Comparison of ENCODE assay signal across 8 mouse cellular contexts in genomic region chr1:41555607-41556006, GRCm38 (mm10).
DNase-seq lines count a peak whose midpoint lies in the region; ATAC-seq and TF ChIP-seq lines count a peak whose summit lies in the region.

No protein-coding gene starts in this region.

- peak overlapping the region; percentile 20; the same call in 1 of the 2 replicates for H3K4me2 ChIP-seq in heart, embryonic 13.5 days
- no peak overlapping the region for H3K4me2 ChIP-seq in lung, postnatal 0 days (replicated peaks; ENCODE audit: low read depth, low read length)

- intact Hi-C loops in left cerebral cortex, postnatal 14 days (cut with DNase I), result no loop called here
- intact Hi-C loops in left cerebral cortex, postnatal 36 days (cut with DNase I), result no loop called here

- peak overlapping the region; percentile 61 for H3K27ac ChIP-seq in heart, embryonic 13.5 days (replicated peaks)
- no peak overlapping the region for H3K27ac ChIP-seq in lung, postnatal 0 days (ENCODE audit: low read length)

- no peak for TF ChIP-seq EP300 in lung, postnatal 0 days (IDR thresholded peaks at IDR 0.05)

- peak; percentile 86 for ATAC-seq in heart, embryonic 13.5 days (ENCODE audit: extremely low read depth, insufficient number of reproducible peaks, low FRiP score, low TSS enrichment)
- peak; percentile 77 for ATAC-seq in lung, postnatal 0 days
- no peak for ATAC-seq in frontal cortex, adult (ENCODE audit: low TSS enrichment)

- H3K9me3 ChIP-seq in heart, embryonic 13.5 days, result no peaks in the 10 kb centered on the region
- H3K9me3 ChIP-seq in lung, postnatal 0 days (ENCODE audit: low read length), result no peaks in the 10 kb centered on the region

- no peaks in the 10 kb centered on the region for H3K27me3 ChIP-seq in heart, embryonic 13.5 days (replicated peaks)
- H3K27me3 ChIP-seq in lung, postnatal 0 days (replicated peaks; ENCODE audit: insufficient read depth, low read length), result no peaks in the 10 kb centered on the region

- H3K9ac ChIP-seq in heart, embryonic 13.5 days, result no peak overlapping the region
- H3K9ac ChIP-seq in lung, postnatal 0 days (replicated peaks; ENCODE audit: low read depth), result no peak overlapping the region

- no peak overlapping the region for H3K4me3 ChIP-seq in heart, embryonic 13.5 days
- H3K4me3 ChIP-seq in lung, postnatal 0 days (ENCODE audit: low read depth, low read length), result no peak overlapping the region

- peaks cover 14% of the 10 kb centered on the region for H3K4me1 ChIP-seq in heart, embryonic 13.5 days
- no peaks in the 10 kb centered on the region for H3K4me1 ChIP-seq in lung, postnatal 0 days (ENCODE audit: insufficient read depth, low read depth, low read length)

- 25% methylated on average over 2 of the region's 2 CpGs for WGBS in heart, embryonic 13.5 days
- 14% methylated on average over 2 of the region's 2 CpGs for WGBS in lung, postnatal 0 days

- TF ChIP-seq CTCF in lung, postnatal 0 days (IDR thresholded peaks at IDR 0.05), result no peak

- DNase-seq in adrenal gland, adult (ENCODE audit: inconsistent age in 2 of 2, low spot score in 1 of 2), result peak; percentile 21 to 55
- DNase-seq in adrenal gland, postnatal 4 days (ENCODE audit: low spot score in 2 of 2), result no peak
- DNase-seq in left cerebral cortex, postnatal 14 days (ENCODE audit: low spot score in 2 of 2), result peak; percentile 11 to 12
- no peak for DNase-seq in left cerebral cortex, postnatal 36 days (ENCODE audit: low spot score in 2 of 2)
- peak; percentile 72 for DNase-seq in lung, postnatal 0 days (ENCODE audit: low spot score)
- DNase-seq in cerebellum, adult 9-11 months, result no peak

- H3K36me3 ChIP-seq in heart, embryonic 13.5 days, result no peaks in the 10 kb centered on the region
- H3K36me3 ChIP-seq in lung, postnatal 0 days (ENCODE audit: insufficient read depth, low read length), result no peaks in the 10 kb centered on the region

Comparison
In these comparisons a context has a peak if more than half of its experiments do, and no peak if none do; other contexts are left out.
1. DNase-seq: peak in adrenal gland, adult (2 of 2), left cerebral cortex, postnatal 14 days (2 of 2) and lung, postnatal 0 days (single experiment); none in adrenal gland, postnatal 4 days (0 of 2), left cerebral cortex, postnatal 36 days (0 of 2) and cerebellum, adult 9-11 months (single experiment).